Mouse (Mus musculus) kidney, adult 2 months (tissue): Measurements from ENCODE around the gene Arl3. TPM values are rescaled to one million over a fixed set of nuclear protein-coding genes. Genes with fewer than 3 reads are reported as not detected.

ENCODE experiments used
- DNase-seq: peaks from one replicate; pipeline ENCODE4 v3.0.0; 2021
- H3K27ac ChIP-seq: fragments of 200-500 bp; 2 replicates; pipeline ENCODE4 v1.5.1; 2012; ENCODE audit warnings: low read depth, low read length, control low read depth, inconsistent platforms; ENCODE audit not compliant: insufficient read depth
- H3K27me3 ChIP-seq: fragments of 200-500 bp; replicated peaks from 2 replicates; pipeline ENCODE4 v1.6.1; 2012; ENCODE audit warnings: mild to moderate bottlenecking, moderate library complexity, low read length, inconsistent platforms; ENCODE audit not compliant: control insufficient read depth, insufficient read depth
- H3K36me3 ChIP-seq: fragments of 200-500 bp; 2 replicates; pipeline ENCODE4 v1.6.1; 2012; ENCODE audit warnings: mild to moderate bottlenecking, moderate library complexity, low read length, inconsistent platforms; ENCODE audit not compliant: control insufficient read depth, insufficient read depth
- H3K4me1 ChIP-seq: fragments of 200-500 bp; 2 replicates; pipeline ENCODE4 v1.6.1; 2011; ENCODE audit warnings: low read length; ENCODE audit not compliant: control insufficient read depth, insufficient read depth
- H3K4me3 ChIP-seq: fragments of 200-500 bp; 2 replicates; pipeline ENCODE4 v1.5.1; 2011; ENCODE audit warnings: mild to moderate bottlenecking, low read depth, low read length, control low read depth; ENCODE audit not compliant: insufficient read depth
- CTCF ChIP-seq: fragments of 200-500 bp; conservative IDR thresholded peaks from 2 replicates; pipeline ENCODE4 v1.5.1; 2011; ENCODE audit warnings: low read depth, mild to moderate bottlenecking, control low read depth, low read length, moderate library complexity, mixed read lengths; ENCODE audit not compliant: insufficient read depth, insufficient read length
- POLR2A ChIP-seq: fragments of 200-500 bp; IDR thresholded peaks from one replicate; pipeline ENCODE4 v1.6.1; 2011; ENCODE audit warnings: low read depth, low read length, control low read depth
- WGBS: fragments of 180-500 bp; shearing (Covaris S2); methylation state at CpG from one replicate; pipeline ENCODE4 v1.1.7; 2018; 5-methylcytosine and 5-hydroxymethylcytosine counted together
- polyA plus RNA-seq: library from polyadenylated mRNA; depleted of rRNA; stranded (reverse); fragments of >200 nt; gene quantifications from 2 replicates; pipeline ENCODE4 v1.2.3, GENCODE M21; 2012; rRNA removed

Arl3 gene
- polyA plus RNA-seq = 52.5 and 62.8 TPM in 2 replicates

- under 1% methylated on average over 60 of the region's 67 CpGs for WGBS
- peak; percentile 98 for DNase-seq
- Histone ChIP-seq H3K27ac (peak within 1 kb of the TSS; percentile 62), H3K4me3 (peak within 1 kb of the TSS; percentile 76), H3K27me3 (no peaks in the 10 kb centered on the region), H3K36me3 (no peaks in the 10 kb centered on the region), H3K4me1 (peaks cover 5% of the 10 kb centered on the region)
- TF ChIP-seq CTCF (no peak; the same call in 1 of the 2 replicates), POLR2A (peak; percentile 94)
Observed at GRCm38 (mm10) chr19:46572951-46573937, at the start of gene Arl3, which contains the start of gene Sfxn2. TSS of gene Arl3 (minus strand) at chr19:46573198. TSS of gene Sfxn2 (plus strand) at chr19:46573365.

GRCm38 (mm10) chr19:46622659-46623193 lies 49.7 kb upstream of the Arl3 start:
- TF ChIP-seq POLR2A (no peak), CTCF (no peak)
- 34% methylated on average over 12 of the region's 12 CpGs for WGBS
- H3K27me3 ChIP-seq = no peaks in the 10 kb centered on the region
- peak overlapping the region; percentile 41 for H3K27ac ChIP-seq
- H3K4me3 ChIP-seq = no peak overlapping the region
- H3K4me1 ChIP-seq = peaks cover 21% of the 10 kb centered on the region
- no peaks in the 10 kb centered on the region for H3K36me3 ChIP-seq
- DNase-seq = no peak

- Histone ChIP-seq H3K4me1 (peaks cover 21% of the 10 kb centered on the region), H3K36me3 (no peaks in the 10 kb centered on the region), H3K27ac (peak overlapping the region; percentile 30), H3K27me3 (no peaks in the 10 kb centered on the region), H3K4me3 (no peak overlapping the region)
- WGBS = 62% methylated on average over 19 of the region's 19 CpGs
- no peak for DNase-seq
- TF ChIP-seq POLR2A = no peak
- no peak for TF ChIP-seq CTCF
Observed at GRCm38 (mm10) chr19:46621236-46622183, 48.5 kb upstream of the Arl3 start.

GRCm38 (mm10) chr19:46620016-46620808 lies 47.2 kb upstream of the Arl3 start:
- WGBS = 73% methylated on average over 14 of the region's 14 CpGs
- Histone ChIP-seq H3K27ac (no peak overlapping the region), H3K4me3 (no peak overlapping the region), H3K36me3 (no peaks in the 10 kb centered on the region), H3K4me1 (peaks cover 21% of the 10 kb centered on the region), H3K27me3 (no peaks in the 10 kb centered on the region)
- TF ChIP-seq CTCF = no peak
- TF ChIP-seq POLR2A = no peak
- no peak for DNase-seq

GRCm38 (mm10) chr19:46619518-46619917 lies 46.5 kb upstream of the Arl3 start:
- 90% methylated on average over 6 of the region's 6 CpGs for WGBS
- TF ChIP-seq POLR2A = no peak
- no peak for TF ChIP-seq CTCF
- Histone ChIP-seq H3K36me3 (no peaks in the 10 kb centered on the region), H3K4me3 (no peak overlapping the region), H3K27ac (no peak overlapping the region), H3K4me1 (peaks cover 18% of the 10 kb centered on the region), H3K27me3 (no peaks in the 10 kb centered on the region)
- no peak for DNase-seq

- 49% methylated on average over 19 of the region's 19 CpGs for WGBS
- no peak for DNase-seq
- TF ChIP-seq POLR2A = no peak
- TF ChIP-seq CTCF = no peak
- H3K36me3 ChIP-seq = no peaks in the 10 kb centered on the region
- H3K4me1 ChIP-seq = peaks cover 18% of the 10 kb centered on the region
- no peaks in the 10 kb centered on the region for H3K27me3 ChIP-seq
- H3K27ac ChIP-seq = no peak overlapping the region
- H3K4me3 ChIP-seq = no peak overlapping the region
Observed at GRCm38 (mm10) chr19:46619001-46619400, 46.0 kb upstream of the Arl3 start.
